ENCODE assay signal across 20 mouse cellular contexts in genomic region chr14:96683943-96684342, GRCm38 (mm10).
"Had no signal": no experiment of that assay in that cellular context is flagged by ENCODE, and none has a peak within 500 bp of the region (broad histone marks: within the 10 kb centered on the region; RNA-seq: fewer than 3 reads in every experiment).

No protein-coding gene starts in this region.

- ATAC-seq: liver, postnatal 0 days; lung, postnatal 0 days; midbrain, embryonic 15.5 days had no signal

- H3K36me3 ChIP-seq: limb, embryonic 12.5 days; limb, embryonic 15.5 days; midbrain, embryonic 12.5 days; midbrain, embryonic 15.5 days; neural tube, embryonic 13.5 days had no signal

- H3K4me2 ChIP-seq: limb, embryonic 12.5 days; limb, embryonic 15.5 days; liver, embryonic 11.5 days; lung, embryonic 14.5 days; midbrain, embryonic 12.5 days; midbrain, embryonic 15.5 days; neural tube, embryonic 13.5 days had no signal

- H3K4me3 ChIP-seq: layer of hippocampus, adult 2 months; limb, embryonic 12.5 days; limb, embryonic 15.5 days; midbrain, embryonic 12.5 days; midbrain, embryonic 15.5 days; neural tube, embryonic 13.5 days had no signal

- H3K27me3 ChIP-seq: limb, embryonic 12.5 days; limb, embryonic 15.5 days; midbrain, embryonic 12.5 days; midbrain, embryonic 15.5 days; neural tube, embryonic 13.5 days had no signal

- H3K4me1 ChIP-seq: limb, embryonic 12.5 days; limb, embryonic 15.5 days; midbrain, embryonic 12.5 days; midbrain, embryonic 15.5 days; neural tube, embryonic 13.5 days had no signal

- H3K9ac ChIP-seq: limb, embryonic 12.5 days; limb, embryonic 15.5 days; liver, embryonic 14.5 days; liver, postnatal 0 days; lung, embryonic 14.5 days; midbrain, embryonic 12.5 days; midbrain, embryonic 15.5 days; neural tube, embryonic 13.5 days had no signal

- DNase-seq: kidney, adult 9 months; kidney, postnatal 14 days; layer of hippocampus, adult 9-11 months; left cerebral cortex, postnatal 4 days; liver, postnatal 0 days; lung, embryonic 14.5 days; thymus, adult 2 months; thymus, postnatal 14 days; thymus, postnatal 4 days had no signal

- H3K9me3 ChIP-seq: limb, embryonic 12.5 days; limb, embryonic 15.5 days; midbrain, embryonic 12.5 days; midbrain, embryonic 15.5 days; neural tube, embryonic 13.5 days had no signal

- H3K27ac ChIP-seq: layer of hippocampus, adult 2 months; limb, embryonic 12.5 days; limb, embryonic 15.5 days; liver, embryonic 14.5 days; macrophage; midbrain, embryonic 12.5 days; midbrain, embryonic 15.5 days; neural tube, embryonic 13.5 days; stomach, postnatal 0 days had no signal
